Mouse (Mus musculus): ENCODE measurements around the gene Dcp1b. TPM values are rescaled to one million over a fixed set of nuclear protein-coding genes. Genes with fewer than 3 reads are reported as not detected.

Dcp1b gene
- total RNA-seq, 1 experiment from 2014 or later: 15.7 TPM

Other genes with a start within 250 kb of the Dcp1b start
- gene Cacna1c, start 21.2 kb downstream of the Dcp1b start, total RNA-seq (2017): 0.12 TPM in 1 of 2 replicates, not detected in the other
- 2.0 and 3.6 TPM in 2 replicates for gene Cacna2d4, start 61.3 kb downstream of the Dcp1b start, total RNA-seq (2017)
- gene Lrtm2, start 155.5 kb downstream of the Dcp1b start, total RNA-seq (2017): 0.35 TPM in 1 of 2 replicates, not detected in the other
- 117 and 122 TPM in 2 replicates for gene Adipor2, start 242.5 kb downstream of the Dcp1b start, total RNA-seq (2017)